Mouse (Mus musculus): ENCODE results near the gene Tenm2. TPM values are rescaled to one million over a fixed set of nuclear protein-coding genes. Genes with fewer than 3 reads are reported as not detected.

Tenm2 gene
- polyA plus RNA-seq, 1 experiment from 2014 or later: 0.01 TPM

GRCm38 (mm10) chr11:36420047-36420446, 815.7 kb downstream of the Tenm2 start:
- 65% methylated on average over 7 of the region's 7 CpGs for WGBS (ENCODE audit: insufficient replicate concordance)
- Histone ChIP-seq H3K4me2 (ENCODE audit: low read depth, low read length) (no peak overlapping the region), H3K27ac (ENCODE audit: low read length) (no peak overlapping the region), H3K4me3 (ENCODE audit: low read depth, low read length) (no peak overlapping the region), H3K9me3 (replicated peaks; ENCODE audit: control insufficient read depth, low read length) (no peaks in the 10 kb centered on the region), H3K9ac (ENCODE audit: low read depth, low read length) (no peak overlapping the region), H3K27me3 (ENCODE audit: control insufficient read depth, insufficient read depth, low read depth, low read length) (no peaks in the 10 kb centered on the region), H3K36me3 (ENCODE audit: control insufficient read depth, insufficient read depth) (no peaks in the 10 kb centered on the region), H3K4me1 (ENCODE audit: control insufficient read depth, low read depth, low read length) (no peaks in the 10 kb centered on the region)
- no peak for ATAC-seq (ENCODE audit: low read depth)

GRCm38 (mm10) chr11:36415244-36415643, 820.5 kb downstream of the Tenm2 start:
- Histone ChIP-seq H3K9ac (ENCODE audit: low read depth, low read length) (no peak overlapping the region), H3K36me3 (ENCODE audit: control insufficient read depth, insufficient read depth) (no peaks in the 10 kb centered on the region), H3K4me1 (ENCODE audit: control insufficient read depth, low read depth, low read length) (no peaks in the 10 kb centered on the region), H3K27me3 (ENCODE audit: control insufficient read depth, insufficient read depth, low read depth, low read length) (no peaks in the 10 kb centered on the region), H3K4me2 (ENCODE audit: low read depth, low read length) (no peak overlapping the region), H3K27ac (ENCODE audit: low read length) (no peak overlapping the region), H3K4me3 (ENCODE audit: low read depth, low read length) (no peak overlapping the region), H3K9me3 (replicated peaks; ENCODE audit: control insufficient read depth, low read length) (no peaks in the 10 kb centered on the region)
- no peak for ATAC-seq (ENCODE audit: low read depth)
- 61% methylated on average over 7 of the region's 7 CpGs for WGBS (ENCODE audit: insufficient replicate concordance)

- H3K27ac ChIP-seq (ENCODE audit: low read length): no peak overlapping the region
- WGBS (ENCODE audit: insufficient replicate concordance): 62% methylated on average over 13 of the region's 13 CpGs
- H3K4me3 ChIP-seq (ENCODE audit: low read depth, low read length): no peak overlapping the region
- no peak for ATAC-seq (ENCODE audit: low read depth)
- no peaks in the 10 kb centered on the region for H3K27me3 ChIP-seq (ENCODE audit: control insufficient read depth, insufficient read depth, low read depth, low read length)
- no peak overlapping the region for H3K4me2 ChIP-seq (ENCODE audit: low read depth, low read length)
- H3K9ac ChIP-seq (ENCODE audit: low read depth, low read length): no peak overlapping the region
- no peaks in the 10 kb centered on the region for H3K36me3 ChIP-seq (ENCODE audit: control insufficient read depth, insufficient read depth)
- no peaks in the 10 kb centered on the region for H3K4me1 ChIP-seq (ENCODE audit: control insufficient read depth, low read depth, low read length)
- H3K9me3 ChIP-seq (replicated peaks; ENCODE audit: control insufficient read depth, low read length): no peaks in the 10 kb centered on the region
These were observed 824.9 kb downstream of the Tenm2 start for GRCm38 (mm10) chr11:36410881-36411280.

GRCm38 (mm10) chr11:36395803-36396710, 839.7 kb downstream of the Tenm2 start:
- 44% methylated on average over 12 of the region's 12 CpGs for WGBS (ENCODE audit: insufficient replicate concordance)
- no peak overlapping the region for H3K4me2 ChIP-seq (ENCODE audit: low read depth, low read length)
- no peak for ATAC-seq (ENCODE audit: low read depth)
- H3K9ac ChIP-seq (ENCODE audit: low read depth, low read length): no peak overlapping the region
- H3K4me1 ChIP-seq (ENCODE audit: control insufficient read depth, low read depth, low read length): no peaks in the 10 kb centered on the region
- H3K4me3 ChIP-seq (ENCODE audit: low read depth, low read length): no peak overlapping the region
- no peaks in the 10 kb centered on the region for H3K27me3 ChIP-seq (ENCODE audit: control insufficient read depth, insufficient read depth, low read depth, low read length)
- H3K27ac ChIP-seq (ENCODE audit: low read length): no peak overlapping the region
- H3K36me3 ChIP-seq (ENCODE audit: control insufficient read depth, insufficient read depth): no peaks in the 10 kb centered on the region
- H3K9me3 ChIP-seq (replicated peaks; ENCODE audit: control insufficient read depth, low read length): no peaks in the 10 kb centered on the region

- WGBS (ENCODE audit: insufficient replicate concordance): 66% methylated on average over 5 of the region's 5 CpGs
- no peak overlapping the region for H3K4me2 ChIP-seq (ENCODE audit: low read depth, low read length)
- no peaks in the 10 kb centered on the region for H3K9me3 ChIP-seq (replicated peaks; ENCODE audit: control insufficient read depth, low read length)
- H3K36me3 ChIP-seq (ENCODE audit: control insufficient read depth, insufficient read depth): no peaks in the 10 kb centered on the region
- H3K4me1 ChIP-seq (ENCODE audit: control insufficient read depth, low read depth, low read length): no peaks in the 10 kb centered on the region
- H3K27me3 ChIP-seq (ENCODE audit: control insufficient read depth, insufficient read depth, low read depth, low read length): no peaks in the 10 kb centered on the region
- no peak overlapping the region for H3K9ac ChIP-seq (ENCODE audit: low read depth, low read length)
- ATAC-seq (ENCODE audit: low read depth): no peak
- no peak overlapping the region for H3K4me3 ChIP-seq (ENCODE audit: low read depth, low read length)
- H3K27ac ChIP-seq (ENCODE audit: low read length): no peak overlapping the region
These were observed 851.1 kb downstream of the Tenm2 start for GRCm38 (mm10) chr11:36384696-36385095.

- Histone ChIP-seq H3K9me3 (replicated peaks; ENCODE audit: control insufficient read depth, low read length) (no peaks in the 10 kb centered on the region), H3K27me3 (ENCODE audit: control insufficient read depth, insufficient read depth, low read depth, low read length) (no peaks in the 10 kb centered on the region), H3K9ac (ENCODE audit: low read depth, low read length) (no peak overlapping the region), H3K4me2 (ENCODE audit: low read depth, low read length) (no peak overlapping the region), H3K4me3 (ENCODE audit: low read depth, low read length) (no peak overlapping the region), H3K36me3 (ENCODE audit: control insufficient read depth, insufficient read depth) (no peaks in the 10 kb centered on the region), H3K27ac (ENCODE audit: low read length) (no peak overlapping the region), H3K4me1 (ENCODE audit: control insufficient read depth, low read depth, low read length) (no peaks in the 10 kb centered on the region)
- 67% methylated on average over 7 of the region's 7 CpGs for WGBS (ENCODE audit: insufficient replicate concordance)
- no peak for ATAC-seq (ENCODE audit: low read depth)
These were observed 864.0 kb downstream of the Tenm2 start for GRCm38 (mm10) chr11:36371814-36372213.

GRCm38 (mm10) chr11:36365067-36365466, 870.7 kb downstream of the Tenm2 start:
- Histone ChIP-seq H3K4me1 (ENCODE audit: control insufficient read depth, low read depth, low read length) (no peaks in the 10 kb centered on the region), H3K4me2 (ENCODE audit: low read depth, low read length) (no peak overlapping the region), H3K9me3 (replicated peaks; ENCODE audit: control insufficient read depth, low read length) (no peaks in the 10 kb centered on the region), H3K27ac (ENCODE audit: low read length) (no peak overlapping the region), H3K9ac (ENCODE audit: low read depth, low read length) (no peak overlapping the region), H3K4me3 (ENCODE audit: low read depth, low read length) (no peak overlapping the region), H3K36me3 (ENCODE audit: control insufficient read depth, insufficient read depth) (no peaks in the 10 kb centered on the region), H3K27me3 (ENCODE audit: control insufficient read depth, insufficient read depth, low read depth, low read length) (no peaks in the 10 kb centered on the region)
- ATAC-seq (ENCODE audit: low read depth): no peak
- 74% methylated on average over 5 of the region's 5 CpGs for WGBS (ENCODE audit: insufficient replicate concordance)

- ATAC-seq (ENCODE audit: low read depth): no peak
These were observed 871.3 kb downstream of the Tenm2 start for GRCm38 (mm10) chr11:36364441-36364840.

GRCm38 (mm10) chr11:36362514-36362913, 873.2 kb downstream of the Tenm2 start:
- no peak for ATAC-seq (ENCODE audit: low read depth)
- Histone ChIP-seq H3K4me3 (ENCODE audit: low read depth, low read length) (no peak overlapping the region), H3K4me1 (ENCODE audit: control insufficient read depth, low read depth, low read length) (no peaks in the 10 kb centered on the region), H3K4me2 (ENCODE audit: low read depth, low read length) (no peak overlapping the region), H3K9me3 (replicated peaks; ENCODE audit: control insufficient read depth, low read length) (no peaks in the 10 kb centered on the region), H3K36me3 (ENCODE audit: control insufficient read depth, insufficient read depth) (no peaks in the 10 kb centered on the region), H3K27ac (ENCODE audit: low read length) (no peak overlapping the region), H3K27me3 (ENCODE audit: control insufficient read depth, insufficient read depth, low read depth, low read length) (no peaks in the 10 kb centered on the region), H3K9ac (ENCODE audit: low read depth, low read length) (no peak overlapping the region)
- WGBS (ENCODE audit: insufficient replicate concordance): 80% methylated on average over 8 of the region's 8 CpGs

More at GRCm38 (mm10) chr11:36364441-36364840, 871.3 kb downstream of the Tenm2 start:
- 53% methylated on average over 9 of the region's 9 CpGs for WGBS (ENCODE audit: insufficient replicate concordance)
- Histone ChIP-seq H3K36me3 (ENCODE audit: control insufficient read depth, insufficient read depth) (no peaks in the 10 kb centered on the region), H3K4me3 (ENCODE audit: low read depth, low read length) (no peak overlapping the region), H3K27me3 (ENCODE audit: control insufficient read depth, insufficient read depth, low read depth, low read length) (no peaks in the 10 kb centered on the region), H3K4me2 (ENCODE audit: low read depth, low read length) (no peak overlapping the region), H3K9me3 (replicated peaks; ENCODE audit: control insufficient read depth, low read length) (no peaks in the 10 kb centered on the region), H3K4me1 (ENCODE audit: control insufficient read depth, low read depth, low read length) (no peaks in the 10 kb centered on the region), H3K27ac (ENCODE audit: low read length) (no peak overlapping the region), H3K9ac (ENCODE audit: low read depth, low read length) (no peak overlapping the region)

Measured in liver, embryonic 16.5 days (tissue).